Mouse (Mus musculus) small intestine, adult 2 months (tissue): Measurements from ENCODE around the gene Eya4. TPM values are rescaled to one million over a fixed set of nuclear protein-coding genes. Genes with fewer than 3 reads are reported as not detected.

ENCODE experiments used
- H3K27ac ChIP-seq: fragments of 200-500 bp; 2 replicates; pipeline ENCODE4 v1.5.1; 2012; ENCODE audit warnings: low read depth, low read length, control low read depth, inconsistent platforms; ENCODE audit not compliant: insufficient read depth
- H3K27me3 ChIP-seq: fragments of 200-500 bp; 2 replicates; pipeline ENCODE4 v1.6.1; 2012; ENCODE audit warnings: mild to moderate bottlenecking, moderate library complexity, low read length, inconsistent platforms; ENCODE audit not compliant: control insufficient read depth, insufficient read depth
- H3K36me3 ChIP-seq: fragments of 200-500 bp; 2 replicates; pipeline ENCODE4 v1.6.1; 2012; ENCODE audit warnings: mild to moderate bottlenecking, low read length, control low read depth, inconsistent platforms; ENCODE audit not compliant: control insufficient read depth, insufficient read depth
- H3K4me1 ChIP-seq: fragments of 200-500 bp; 2 replicates; pipeline ENCODE4 v1.6.1; 2012; ENCODE audit warnings: low read length, inconsistent platforms, mixed read lengths; ENCODE audit not compliant: control insufficient read depth, insufficient read depth, insufficient read length
- H3K4me3 ChIP-seq: fragments of 200-500 bp; 2 replicates; pipeline ENCODE4 v1.5.1; 2012; ENCODE audit warnings: low read depth, mild to moderate bottlenecking, control low read depth, inconsistent platforms, low read length, moderate library complexity
- CTCF ChIP-seq: fragments of 200-500 bp; IDR thresholded peaks from 2 replicates; pipeline ENCODE4 v1.5.1; 2012; ENCODE audit warnings: low read depth, mild to moderate bottlenecking, control low read depth, inconsistent platforms, low read length, moderate library complexity, mixed read lengths; ENCODE audit not compliant: insufficient replicate concordance, insufficient read length; ENCODE audit errors: extremely low read depth
- POLR2A ChIP-seq: fragments of 200-500 bp; IDR thresholded peaks from 2 replicates; pipeline ENCODE4 v1.6.1; 2012; ENCODE audit warnings: low read depth, mild to moderate bottlenecking, control low read depth, inconsistent platforms, low read length, moderate library complexity
- WGBS: fragments of 180-500 bp; shearing (Covaris S2); methylation state at CpG from one replicate; pipeline ENCODE4 v1.1.7; 2018; 5-methylcytosine and 5-hydroxymethylcytosine counted together
- polyA plus RNA-seq: library from polyadenylated mRNA; depleted of rRNA; stranded (reverse); fragments of >200 nt; gene quantifications from 2 replicates; pipeline ENCODE4 v1.2.3, GENCODE M21; 2012

Eya4 gene
- polyA plus RNA-seq, 1 experiment = 0.03 TPM

GRCm38 (mm10) chr10:23198251-23198650 is 152.3 kb downstream of the Eya4 start:
- Histone ChIP-seq H3K36me3 (no peaks in the 10 kb centered on the region), H3K4me3 (no peak overlapping the region), H3K27ac (no peak overlapping the region), H3K4me1 (no peaks in the 10 kb centered on the region), H3K27me3 (no peaks in the 10 kb centered on the region)
- 51% methylated on average over 5 of the region's 5 CpGs for WGBS
- TF ChIP-seq CTCF = no peak
- no peak for TF ChIP-seq POLR2A

- Histone ChIP-seq H3K27me3 (no peaks in the 10 kb centered on the region), H3K36me3 (no peaks in the 10 kb centered on the region), H3K4me3 (no peak overlapping the region), H3K4me1 (no peaks in the 10 kb centered on the region), H3K27ac (no peak overlapping the region)
- TF ChIP-seq POLR2A = no peak
- TF ChIP-seq CTCF = no peak
- WGBS = 87% methylated on average over 4 of the region's 4 CpGs
Measured at GRCm38 (mm10) chr10:23196336-23196735, 154.2 kb downstream of the Eya4 start.

- no peaks in the 10 kb centered on the region for H3K4me1 ChIP-seq
- TF ChIP-seq CTCF = no peak
- TF ChIP-seq POLR2A = no peak
- 67% methylated on average over 2 of the region's 2 CpGs for WGBS
- H3K27ac ChIP-seq = no peak overlapping the region
- H3K36me3 ChIP-seq = no peaks in the 10 kb centered on the region
- no peaks in the 10 kb centered on the region for H3K27me3 ChIP-seq
- no peak overlapping the region for H3K4me3 ChIP-seq
Measured at GRCm38 (mm10) chr10:23195337-23195736, 155.2 kb downstream of the Eya4 start.

- TF ChIP-seq POLR2A (no peak), CTCF (no peak)
- H3K36me3 ChIP-seq = no peaks in the 10 kb centered on the region
- H3K4me1 ChIP-seq = no peaks in the 10 kb centered on the region
- no peak overlapping the region for H3K4me3 ChIP-seq
- 61% methylated on average over 10 of the region's 10 CpGs for WGBS
- no peaks in the 10 kb centered on the region for H3K27me3 ChIP-seq
- no peak overlapping the region for H3K27ac ChIP-seq
Measured at GRCm38 (mm10) chr10:23189836-23190235, 160.8 kb downstream of the Eya4 start.

GRCm38 (mm10) chr10:23185391-23185790 is 165.2 kb downstream of the Eya4 start:
- no peak for TF ChIP-seq POLR2A
- no peak for TF ChIP-seq CTCF
- no peak overlapping the region for H3K4me3 ChIP-seq
- H3K36me3 ChIP-seq = no peaks in the 10 kb centered on the region
- WGBS = 86% methylated on average over 6 of the region's 6 CpGs
- H3K27me3 ChIP-seq = no peaks in the 10 kb centered on the region
- H3K27ac ChIP-seq = no peak overlapping the region
- H3K4me1 ChIP-seq = no peaks in the 10 kb centered on the region

GRCm38 (mm10) chr10:23181572-23182493 is 168.8 kb downstream of the Eya4 start:
- Histone ChIP-seq H3K27me3 (no peaks in the 10 kb centered on the region), H3K4me1 (no peaks in the 10 kb centered on the region), H3K27ac (no peak overlapping the region), H3K4me3 (no peak overlapping the region), H3K36me3 (no peaks in the 10 kb centered on the region)
- TF ChIP-seq CTCF (no peak), POLR2A (no peak)
- WGBS = 83% methylated on average over 11 of the region's 11 CpGs

GRCm38 (mm10) chr10:23179285-23179684 is 171.3 kb downstream of the Eya4 start:
- Histone ChIP-seq H3K4me1 (no peaks in the 10 kb centered on the region), H3K4me3 (no peak overlapping the region), H3K27me3 (no peaks in the 10 kb centered on the region), H3K36me3 (no peaks in the 10 kb centered on the region), H3K27ac (no peak overlapping the region)
- TF ChIP-seq POLR2A (no peak), CTCF (no peak)
- 70% methylated on average over 6 of the region's 6 CpGs for WGBS
